Mouse (Mus musculus): ENCODE data around the gene Smim17.

DNA sequence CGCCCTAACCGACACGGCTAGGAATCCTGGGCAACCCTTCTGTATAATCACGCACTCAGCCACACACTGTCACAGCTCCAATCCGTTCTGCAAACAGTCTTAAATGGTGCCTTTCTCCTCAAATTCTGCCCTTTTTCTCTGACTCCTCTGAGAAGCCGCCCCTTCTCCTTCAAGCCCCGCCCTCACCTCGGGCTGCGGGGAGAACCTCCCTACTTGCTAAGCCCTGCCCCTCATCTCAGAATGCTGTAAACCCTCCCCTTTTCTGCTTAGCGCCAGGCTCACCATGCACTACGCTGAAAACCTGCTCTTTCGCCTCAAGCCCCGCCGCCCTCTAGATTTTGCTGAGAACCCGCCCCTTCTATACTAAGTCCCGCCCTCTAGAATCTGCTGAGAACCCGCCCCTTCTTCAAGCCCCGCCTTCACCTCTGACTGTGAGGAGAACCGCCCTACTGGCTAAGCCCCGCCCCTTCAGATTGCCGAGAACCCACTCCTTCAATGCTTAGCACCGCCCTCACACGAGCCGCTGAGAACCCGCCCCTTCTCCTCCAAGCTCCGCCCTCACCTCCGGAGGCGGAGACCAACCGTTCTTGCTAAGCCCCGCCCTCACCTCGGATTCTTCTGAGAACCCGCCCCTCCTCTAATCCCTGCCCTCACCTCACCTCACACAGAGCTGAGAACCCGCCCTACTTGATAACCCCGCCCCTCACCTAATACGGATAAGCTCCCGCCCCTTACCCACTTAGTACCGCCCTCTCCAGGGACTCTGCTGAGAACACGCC is 36.1 kb upstream of the Smim17 start:
- no peak for TF ChIP-seq CTCF (conservative IDR thresholded peaks at IDR 0.05; ENCODE audit: low read length)
- TF ChIP-seq POU5F1 (IDR thresholded peaks at IDR 0.05; ENCODE audit: borderline replicate concordance, low read length), result no peak
